Mouse (Mus musculus) bone marrow, adult 2 months (tissue): ENCODE results near the gene Itprid2.

ENCODE experiments used
- CTCF ChIP-seq: fragments of 200-500 bp; IDR thresholded peaks from 2 replicates; pipeline ENCODE4 v1.5.1; 2011; ENCODE audit warnings: low read length, control low read depth; ENCODE audit not compliant: control insufficient read depth, insufficient read depth
- POLR2A ChIP-seq: fragments of 200-500 bp; IDR thresholded peaks from 2 replicates; pipeline ENCODE4 v1.6.1; 2011; ENCODE audit warnings: low read depth, mild to moderate bottlenecking, control low read depth, low read length, borderline replicate concordance; ENCODE audit not compliant: control insufficient read depth

DNA sequence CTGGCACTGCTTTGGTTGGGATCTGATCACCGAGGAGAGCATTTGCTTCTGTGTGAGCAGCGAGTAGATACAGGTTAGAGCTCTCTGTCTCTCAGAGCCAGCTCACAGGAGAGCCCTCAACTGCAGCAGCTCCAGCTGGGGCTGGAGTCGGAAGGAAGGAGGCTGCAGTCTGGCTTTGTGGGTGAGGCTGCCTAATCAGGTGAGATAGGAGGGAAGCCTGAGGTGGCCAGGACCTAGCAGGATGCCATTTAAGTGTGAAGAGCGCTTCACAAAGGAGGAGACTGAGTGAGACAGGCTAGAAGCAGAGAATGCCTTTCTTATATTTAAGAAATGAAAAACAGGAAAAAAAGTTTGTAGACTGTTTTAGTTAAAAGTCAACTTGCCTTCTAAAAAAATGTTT lies 11.9 kb downstream of the Itprid2 start:
- TF ChIP-seq CTCF (no peak), POLR2A (no peak)
